In genomic region chr10:21685122-21685798, GRCm38 (mm10) we compare ENCODE assay signal across 8 mouse cellular contexts.
DNase-seq lines count a peak whose midpoint lies in the region; ATAC-seq and TF ChIP-seq lines count a peak whose summit lies in the region.

No protein-coding gene starts in this region.

- no peak for TF ChIP-seq POLR2A in lung, adult 2 months (IDR thresholded peaks at IDR 0.05; ENCODE audit: borderline replicate concordance, extremely low read depth, low read depth, low read length)

- TF ChIP-seq CTCF in lung, adult 2 months (IDR thresholded peaks at IDR 0.05; ENCODE audit: insufficient read depth, low read length) = no peak

- peak overlapping the region; percentile 43; the same call in 1 of the 2 replicates for H3K27ac ChIP-seq in midbrain, embryonic 14.5 days (replicated peaks; ENCODE audit: low read depth, low read length)
- H3K27ac ChIP-seq in midbrain, embryonic 13.5 days = no peak overlapping the region
- H3K27ac ChIP-seq in heart, embryonic 14.5 days (replicated peaks in 1 of 2; ENCODE audit: control insufficient read depth in 1 of 2, insufficient read depth in 1 of 2, low read depth in 2 of 2, low read length in 2 of 2) = peak overlapping the region; percentile 29 to 43; a peak in 2 of 4 replicates

- peak; percentile 43 for DNase-seq in midbrain, embryonic 14.5 days
- peak; percentile 36 to 47 for DNase-seq in cerebellum, postnatal 36 days
- peak; percentile 13 to 69 for DNase-seq in layer of hippocampus, adult 18-20 months (ENCODE audit: low spot score in 2 of 2)
- peak; percentile 48 for DNase-seq in lung, adult 2 months
- DNase-seq in spleen, postnatal 14 days (ENCODE audit: low spot score in 2 of 2) = peak; percentile 20 to 46
- DNase-seq in Muller cell, postnatal 12 days (ENCODE audit: inconsistent ontology term) = no peak

- peaks cover 15% of the 10 kb centered on the region; the same call in 1 of the 2 replicates for H3K4me1 ChIP-seq in midbrain, embryonic 14.5 days (ENCODE audit: control insufficient read depth, insufficient read depth, low read length)
- peaks cover 22% of the 10 kb centered on the region for H3K4me1 ChIP-seq in midbrain, embryonic 13.5 days (replicated peaks)
- H3K4me1 ChIP-seq in heart, embryonic 14.5 days (ENCODE audit: control insufficient read depth in 2 of 2, insufficient read depth in 2 of 2, low read length in 2 of 2) = peaks cover 24 to 25% of the 10 kb centered on the region in 2 experiments
- H3K4me1 ChIP-seq in lung, adult 2 months (ENCODE audit: control insufficient read depth, insufficient read depth, low read length) = peaks cover 5% of the 10 kb centered on the region; the same call in 1 of the 2 replicates

- H3K4me3 ChIP-seq in midbrain, embryonic 14.5 days (replicated peaks; ENCODE audit: low read depth, low read length) = no peak overlapping the region
- no peak overlapping the region for H3K4me3 ChIP-seq in midbrain, embryonic 13.5 days (replicated peaks)
- no peak overlapping the region for H3K4me3 ChIP-seq in heart, embryonic 14.5 days (ENCODE audit: control insufficient read depth in 1 of 2, insufficient read depth in 1 of 2, low read depth in 1 of 2, low read length in 2 of 2)
- H3K4me3 ChIP-seq in lung, adult 2 months (replicated peaks; ENCODE audit: extremely low read depth, low read depth, low read length) = no peak overlapping the region

- no peaks in the 10 kb centered on the region for H3K36me3 ChIP-seq in midbrain, embryonic 14.5 days (ENCODE audit: control insufficient read depth, insufficient read depth, low read length)
- no peaks in the 10 kb centered on the region for H3K36me3 ChIP-seq in midbrain, embryonic 13.5 days
- no peaks in the 10 kb centered on the region for H3K36me3 ChIP-seq in heart, embryonic 14.5 days (ENCODE audit: control insufficient read depth, insufficient read depth, low read length)

- H3K9ac ChIP-seq in midbrain, embryonic 14.5 days (replicated peaks; ENCODE audit: low read length) = no peak overlapping the region
- H3K9ac ChIP-seq in midbrain, embryonic 13.5 days (replicated peaks) = no peak overlapping the region
- no peak overlapping the region for H3K9ac ChIP-seq in heart, embryonic 14.5 days (ENCODE audit: low read length)

- H3K4me2 ChIP-seq in midbrain, embryonic 14.5 days (ENCODE audit: low read length) = no peak overlapping the region
- H3K4me2 ChIP-seq in midbrain, embryonic 13.5 days (replicated peaks) = no peak overlapping the region
- H3K4me2 ChIP-seq in heart, embryonic 14.5 days (ENCODE audit: low read length) = no peak overlapping the region

- H3K27me3 ChIP-seq in midbrain, embryonic 14.5 days (ENCODE audit: control insufficient read depth, insufficient read depth, low read length) = no peaks in the 10 kb centered on the region
- H3K27me3 ChIP-seq in midbrain, embryonic 13.5 days = no peaks in the 10 kb centered on the region
- H3K27me3 ChIP-seq in heart, embryonic 14.5 days (ENCODE audit: control insufficient read depth, insufficient read depth, low read length) = no peaks in the 10 kb centered on the region

- H3K9me3 ChIP-seq in midbrain, embryonic 14.5 days (ENCODE audit: control insufficient read depth, low read length) = no peaks in the 10 kb centered on the region
- no peaks in the 10 kb centered on the region for H3K9me3 ChIP-seq in midbrain, embryonic 13.5 days
- no peaks in the 10 kb centered on the region for H3K9me3 ChIP-seq in heart, embryonic 14.5 days (ENCODE audit: control insufficient read depth, low read length)

- no peak for ATAC-seq in midbrain, embryonic 14.5 days (ENCODE audit: low FRiP score, low TSS enrichment)
- no peak for ATAC-seq in midbrain, embryonic 13.5 days
- ATAC-seq in heart, embryonic 14.5 days (ENCODE audit: insufficient number of reproducible peaks, insufficient read depth, low FRiP score, low read depth) = 0 out of 2 replicates have a peak, but pooled peaks have one; percentile 66

- WGBS in midbrain, embryonic 14.5 days = 32% methylated on average over 9 of the region's 9 CpGs
- WGBS in midbrain, embryonic 13.5 days = 34% methylated on average over 9 of the region's 9 CpGs
- WGBS in heart, embryonic 14.5 days = 11% methylated on average over 9 of the region's 9 CpGs
- WGBS in lung, adult 2 months = 15% methylated on average over 9 of the region's 9 CpGs
